Mouse (Mus musculus) lung, postnatal 14 days (tissue): ENCODE measurements around the gene Plcb3.
A peak's percentile ranks its signal among the peaks of the same experiment; 100 is the strongest.

Experiments used
- DNase-seq: peaks from one replicate; pipeline ENCODE4 v3.0.0; 2021

Plcb3 gene

GRCm38 (mm10) chr19:6990712-6991111 is 14.4 kb upstream of the Plcb3 start:
- no peak for DNase-seq

GRCm38 (mm10) chr19:6989251-6989650 is 13.0 kb upstream of the Plcb3 start:
- DNase-seq: no peak

DNA sequence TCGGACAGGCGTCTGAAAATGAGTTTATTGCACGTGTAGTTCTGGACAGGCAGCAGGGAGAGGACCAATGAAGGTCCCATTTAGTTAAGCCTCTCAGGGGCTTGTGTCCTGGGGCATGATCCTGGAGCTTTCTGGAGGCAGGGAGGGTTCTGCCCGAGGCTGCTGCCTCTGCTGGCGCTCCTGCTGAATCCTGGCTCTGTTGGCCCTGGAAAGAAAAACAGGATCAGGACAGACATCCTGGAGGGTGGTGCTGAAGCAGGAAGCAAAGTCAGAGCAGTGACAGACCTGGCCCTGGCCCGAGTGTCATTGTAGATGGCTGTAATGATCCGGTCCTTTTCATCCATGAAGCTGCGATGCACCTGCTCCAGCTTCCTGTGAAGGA is 11.6 kb upstream of the Plcb3 start:
- no peak for DNase-seq

GRCm38 (mm10) chr19:6987061-6987903 is 11.0 kb upstream of the Plcb3 start, which contains the start of gene Vegfb:
Gene Vegfb, minus strand, starts transcription at chr19:6987651.
- DNase-seq: peak; percentile 68

GRCm38 (mm10) chr19:6985951-6986708 is 9.9 kb upstream of the Plcb3 start:
- DNase-seq: no peak

DNA sequence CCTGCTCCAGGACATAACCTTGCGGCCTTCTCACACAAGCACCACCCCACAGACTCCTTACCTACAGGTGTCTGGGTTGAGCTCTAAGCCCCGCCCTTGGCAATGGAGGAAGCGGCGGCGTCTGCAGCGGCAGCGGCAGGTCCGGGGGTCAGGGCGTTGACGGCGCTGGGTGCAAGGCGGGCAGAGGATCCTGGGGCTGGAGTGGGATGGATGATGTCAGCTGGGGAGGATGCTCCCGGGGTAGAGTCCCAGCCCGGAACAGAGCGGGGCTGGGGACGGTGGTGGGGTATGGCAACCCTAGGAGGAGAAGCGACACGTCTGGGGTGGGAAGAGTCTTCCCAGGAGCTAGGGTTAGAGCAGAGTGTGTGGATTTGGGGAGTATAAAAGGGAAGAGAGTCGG is 9.0 kb upstream of the Plcb3 start:
- DNase-seq: no peak

DNA sequence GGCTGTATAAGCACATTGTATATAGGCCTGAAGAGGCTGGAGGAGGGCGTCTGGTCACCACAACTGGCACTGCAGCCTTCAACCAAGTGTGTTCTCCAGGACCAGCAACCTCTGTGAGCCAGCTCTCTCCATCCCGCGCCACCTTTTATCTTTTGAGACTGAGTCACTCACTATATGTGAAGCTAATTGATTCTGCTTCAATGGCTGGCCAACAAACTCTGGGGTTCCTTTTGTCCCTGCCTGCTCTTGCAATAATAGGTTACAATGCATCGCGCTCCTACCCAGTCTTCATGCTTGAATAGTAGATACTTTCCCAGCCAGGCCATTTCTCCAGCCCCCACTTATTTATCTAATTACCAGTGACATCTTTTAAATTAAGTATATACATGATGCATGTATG is 7.4 kb upstream of the Plcb3 start:
- DNase-seq: no peak

- no peak for DNase-seq
Measured at GRCm38 (mm10) chr19:6981465-6981864, 5.2 kb upstream of the Plcb3 start.

DNA sequence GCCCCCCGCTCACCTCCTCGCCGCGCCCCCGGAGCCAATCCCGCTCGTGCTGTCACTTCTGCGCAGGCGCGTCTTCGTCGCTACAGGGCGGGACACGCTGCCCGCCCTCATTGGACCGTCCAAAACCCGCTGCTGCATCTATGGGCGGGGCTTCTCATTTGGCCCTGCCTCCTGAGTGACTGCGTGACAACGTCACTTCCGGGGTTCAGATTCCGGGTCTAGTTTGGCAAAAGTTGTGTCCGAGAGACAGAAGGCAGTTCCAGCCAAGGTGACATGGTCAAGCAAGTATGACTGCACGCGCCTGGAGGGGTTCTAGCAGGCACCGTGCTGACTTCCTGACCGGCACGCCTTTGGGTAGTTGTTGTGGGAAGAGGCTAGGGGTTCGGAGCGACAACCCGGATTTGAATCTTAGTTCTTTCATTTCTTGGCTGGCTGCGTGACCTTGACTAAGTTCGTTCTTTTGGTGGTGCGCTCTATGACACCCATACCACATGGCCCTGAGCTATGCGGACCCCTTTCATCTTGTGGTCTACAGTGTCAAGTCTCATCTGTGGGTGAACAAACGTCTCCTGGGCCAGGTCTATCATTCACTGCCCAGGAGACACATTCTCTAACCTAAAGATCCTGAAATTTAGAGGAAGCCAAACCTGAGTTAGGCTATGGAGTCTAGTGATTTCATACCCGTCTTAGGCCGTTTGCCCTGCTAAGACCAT is 4.3 kb upstream of the Plcb3 start, which contains the start of gene Fkbp2:
Gene Fkbp2, minus strand, starts transcription at position 121 of the 713 bp plus-strand sequence.
- peak; percentile 99 for DNase-seq

DNA sequence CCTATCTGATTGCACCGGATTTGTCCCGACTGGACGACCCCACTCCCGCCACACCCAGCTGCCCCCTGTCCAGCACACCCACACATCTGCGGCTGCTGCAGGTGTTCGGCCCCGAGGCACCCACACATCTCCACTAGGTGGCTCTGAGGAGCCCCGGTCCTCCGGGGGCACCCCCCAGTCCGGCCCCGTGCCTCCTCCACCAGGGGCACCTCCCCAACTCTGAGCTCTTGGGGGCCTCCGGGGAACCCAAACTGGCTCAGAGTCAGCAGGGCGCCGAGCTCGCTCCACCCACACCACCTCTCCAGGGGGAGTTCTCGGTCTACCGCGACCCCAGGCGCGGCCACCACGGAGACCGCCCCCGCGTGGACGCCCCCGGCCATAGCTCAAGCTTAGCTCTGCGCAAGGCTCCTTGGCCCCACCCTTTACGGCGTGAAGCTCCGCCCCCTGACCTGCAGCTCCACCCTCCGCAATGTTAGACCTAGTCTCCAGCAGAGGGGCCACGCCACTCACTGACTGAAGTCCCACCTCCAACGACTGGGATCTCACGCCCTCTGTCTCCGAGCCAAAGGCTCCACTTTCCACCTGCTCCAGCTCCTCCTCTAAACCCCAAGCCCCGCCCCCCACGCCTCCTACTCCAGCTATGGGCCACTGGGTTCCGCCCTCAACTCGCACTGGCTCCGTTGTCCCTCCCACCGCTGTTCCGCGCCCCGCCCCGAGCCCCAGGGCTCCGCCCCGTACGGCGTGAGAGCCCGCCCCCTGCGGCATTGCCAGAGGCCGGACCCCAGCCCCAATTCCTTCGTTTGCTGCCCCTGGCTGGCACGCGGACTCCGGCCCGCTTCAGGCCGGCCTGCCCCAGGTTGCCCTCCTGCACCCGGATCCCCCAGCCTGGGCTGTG is 3.5 kb upstream of the Plcb3 start:
- DNase-seq: peak; percentile 100

DNA sequence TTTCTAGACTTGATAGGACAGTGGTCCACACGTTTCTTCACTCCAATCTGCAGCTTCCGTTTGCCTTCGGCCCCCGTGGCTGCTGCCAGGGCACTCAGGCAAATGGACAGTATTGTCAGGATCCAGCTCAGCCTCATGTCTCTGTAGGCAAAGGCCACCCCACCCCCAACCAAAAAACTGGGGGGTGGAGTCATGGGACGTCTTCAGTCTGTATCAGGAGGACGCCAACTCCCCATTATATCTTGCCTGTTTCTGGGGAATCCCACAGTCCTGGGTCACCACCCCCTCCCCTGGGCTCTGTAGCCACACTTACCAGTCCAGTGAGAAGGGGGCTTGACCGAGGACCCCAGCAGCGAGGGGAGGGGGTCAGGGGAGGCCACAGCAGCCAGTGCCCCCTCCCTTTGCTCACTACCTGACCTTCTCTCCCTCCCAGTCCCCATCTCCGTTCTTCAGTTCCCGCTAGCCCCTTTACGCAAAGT is 2.8 kb upstream of the Plcb3 start:
- DNase-seq: no peak

GRCm38 (mm10) chr19:6978639-6978974 is 2.3 kb upstream of the Plcb3 start:
- no peak for DNase-seq

DNA sequence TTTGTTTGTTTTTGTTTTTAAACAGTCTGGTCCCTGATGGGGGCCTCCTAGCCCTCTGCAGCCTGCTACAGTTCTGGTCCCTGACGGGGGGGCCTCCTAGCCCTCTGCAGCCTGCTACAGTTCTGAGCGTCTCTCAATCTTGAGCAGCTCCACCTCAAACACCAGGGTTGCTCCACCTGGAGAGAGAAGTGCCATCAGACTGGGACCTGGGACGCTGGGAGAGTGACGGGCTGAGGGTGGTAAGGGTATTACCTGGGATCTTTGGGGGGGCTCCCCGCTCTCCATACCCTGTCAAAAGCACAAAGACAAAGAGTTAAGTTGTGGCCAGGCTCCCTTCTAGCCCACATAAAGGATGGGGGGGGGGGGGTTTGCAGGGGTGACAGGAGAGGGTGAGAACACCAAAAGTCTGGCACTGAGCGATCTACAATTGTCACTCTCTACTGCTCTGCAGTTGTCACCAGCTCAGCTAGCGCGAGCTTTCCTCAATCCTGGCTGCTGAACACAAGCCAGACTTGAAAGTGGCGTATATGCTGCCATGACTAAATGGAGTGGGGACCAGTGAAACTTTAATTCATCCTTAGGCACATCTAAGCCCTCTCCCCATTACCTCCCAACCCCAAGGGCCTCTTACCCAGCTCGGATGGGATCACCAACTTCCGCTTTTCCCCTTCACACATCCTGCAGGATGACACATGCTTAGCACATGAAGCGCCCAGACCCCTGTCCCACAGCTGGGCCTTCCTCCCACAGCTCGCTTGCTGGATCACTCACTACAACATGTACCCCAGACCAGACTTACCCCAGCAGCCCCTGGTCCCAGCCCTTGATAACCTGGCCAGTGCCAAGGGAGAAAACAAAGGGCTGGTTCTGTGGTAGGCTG is 1.7 kb upstream of the Plcb3 start:
- DNase-seq: no peak

GRCm38 (mm10) chr19:6974211-6975205 is 1.8 kb downstream of the Plcb3 start, which contains the start of gene Ppp1r14b:
Gene Ppp1r14b, plus strand, starts transcription at chr19:6974968.
- DNase-seq: peak; percentile 80

DNA sequence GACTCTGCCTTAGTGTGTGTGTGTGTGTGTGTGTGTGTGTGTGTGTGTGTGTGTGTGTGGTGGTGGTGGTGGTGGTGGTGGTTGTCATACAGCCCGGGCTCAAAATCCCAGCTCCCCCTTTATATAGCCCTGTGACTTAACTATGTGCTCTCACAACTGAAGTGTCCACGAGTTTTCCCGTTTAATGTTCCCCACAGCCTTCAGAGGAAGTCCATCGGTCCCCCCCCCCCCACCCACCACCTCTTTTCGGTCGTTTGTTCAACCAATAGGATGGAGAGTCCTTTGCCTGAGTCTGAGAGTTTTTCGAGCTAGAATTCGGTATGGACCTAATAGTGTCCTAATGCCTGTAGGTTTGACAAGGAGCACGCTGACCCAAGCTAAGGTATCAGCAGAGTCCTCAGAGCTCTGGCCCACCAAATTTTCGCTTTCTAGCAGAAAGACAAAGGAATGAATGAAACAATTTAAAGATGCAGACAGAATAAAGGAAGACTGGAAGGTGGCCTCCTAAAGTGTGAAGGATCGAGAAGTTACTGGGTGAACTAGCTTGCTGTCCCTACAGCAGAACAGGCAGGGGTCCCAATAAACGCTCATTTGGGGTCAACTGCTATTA is 2.6 kb downstream of the Plcb3 start:
- no peak for DNase-seq

GRCm38 (mm10) chr19:6972247-6972917 is 3.9 kb downstream of the Plcb3 start:
- DNase-seq: no peak

DNA sequence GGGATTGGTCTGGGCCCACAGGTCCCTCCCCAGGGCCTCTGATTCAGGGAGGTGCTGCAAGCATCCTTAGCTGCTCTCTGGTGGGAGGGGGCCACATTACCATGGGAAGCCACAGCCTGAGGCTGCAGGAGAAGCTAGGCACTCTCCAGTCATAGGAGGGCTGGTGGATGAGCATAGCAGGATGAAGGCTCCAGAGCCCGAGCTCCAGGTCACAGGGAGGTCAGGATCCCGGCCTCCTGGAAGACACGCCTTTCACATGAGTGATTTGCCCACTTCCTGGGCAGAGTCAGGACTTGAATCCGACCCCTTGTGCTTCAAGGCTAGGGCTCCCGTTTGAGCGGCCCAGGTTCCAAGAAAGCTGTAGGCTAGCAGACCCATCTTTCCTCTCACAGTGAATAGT is 4.6 kb downstream of the Plcb3 start:
- no peak for DNase-seq

DNA sequence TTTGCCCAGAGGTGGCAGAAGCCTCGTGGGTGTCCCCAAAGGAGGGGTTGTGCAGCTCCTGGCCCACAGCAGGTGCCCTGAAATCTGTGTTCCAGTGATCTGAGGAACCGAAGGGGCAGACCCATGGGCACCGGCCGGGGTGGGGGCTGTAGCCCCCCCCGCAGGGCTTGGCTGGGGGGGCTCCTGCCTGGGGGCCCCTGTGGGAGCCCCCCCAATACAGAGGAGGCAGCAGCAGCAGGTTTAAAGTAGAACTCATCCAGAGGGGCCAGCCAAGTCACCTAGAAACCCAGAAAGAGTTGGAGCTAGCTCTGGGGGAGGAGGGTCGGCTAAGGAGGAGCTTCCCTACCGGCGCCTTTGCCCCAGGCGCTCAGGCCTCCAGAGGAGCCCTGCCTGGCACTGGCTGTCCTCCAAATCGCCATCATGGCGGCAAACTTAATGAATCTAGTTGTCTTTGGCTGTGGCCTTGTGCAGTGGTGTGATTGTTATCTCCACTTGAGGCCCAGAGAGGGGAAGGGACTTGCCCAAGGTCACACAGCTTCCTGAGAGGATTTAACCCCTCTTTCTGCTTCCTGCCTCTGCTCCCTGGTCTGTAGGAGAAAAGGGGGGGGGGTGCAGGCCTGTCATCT is 5.7 kb downstream of the Plcb3 start:
- DNase-seq: no peak
